Mouse (Mus musculus): ENCODE measurements around the gene Lclat1. TPM values are rescaled to one million over a fixed set of nuclear protein-coding genes. Genes with fewer than 3 reads are reported as not detected.
"Not testable (repeated sequence)": the region's sequence is repeated elsewhere in the genome, so short reads cannot be mapped to it uniquely, and the experiment has no call there.

Lclat1 gene
- total RNA-seq, 2 experiments from 2014 or later, result 39.4 to 48.0 TPM

GRCm38 (mm10) chr17:73275066-73275465 is 167.3 kb downstream of the Lclat1 start:
- DNase-seq, result no peak

GRCm38 (mm10) chr17:73277770-73278169 is 170.0 kb downstream of the Lclat1 start:
- DNase-seq, result no peak

GRCm38 (mm10) chr17:73282702-73283101 is 174.9 kb downstream of the Lclat1 start:
- DNase-seq, result not testable (repeated sequence)

GRCm38 (mm10) chr17:73284301-73284700 is 176.5 kb downstream of the Lclat1 start:
- no peak for DNase-seq

Other genes starting within 250 kb of the Lclat1 start
- 10 to 100 TPM; 24.2 to 29.8 TPM for gene Lbh, start 189.7 kb upstream of the Lclat1 start, total RNA-seq (2021)